Mouse (Mus musculus) forebrain, embryonic 16.5 days (tissue): ENCODE results near the gene Ngfr. TPM values are rescaled to one million over a fixed set of nuclear protein-coding genes. Genes with fewer than 3 reads are reported as not detected.
A peak's percentile ranks its signal among the peaks of the same experiment; 100 is the strongest.

ENCODE experiments used
- ATAC-seq: fragments of 200-750 bp; cut with Nextera tagmentation; 2 replicates; pipeline ENCODE4 v1.8.0; 2017; ENCODE audit warnings: mild to moderate bottlenecking, moderate library complexity
- H3K27ac ChIP-seq: fragments of 300-500 bp; sonication (generic); 2 replicates; pipeline ENCODE4 v1.5.1; 2014; ENCODE audit warnings: low read length, control low read depth
- H3K27me3 ChIP-seq: fragments of 300-500 bp; sonication (generic); replicated peaks from 2 replicates; pipeline ENCODE4 v1.6.1; 2014; ENCODE audit warnings: low read length; ENCODE audit not compliant: control insufficient read depth, insufficient read depth
- H3K36me3 ChIP-seq: fragments of 300-500 bp; sonication (generic); 2 replicates; pipeline ENCODE4 v1.6.1; 2014; ENCODE audit not compliant: control insufficient read depth, insufficient read depth
- H3K4me1 ChIP-seq: fragments of 300-500 bp; sonication (generic); replicated peaks from 2 replicates; pipeline ENCODE4 v1.6.1; 2014; ENCODE audit warnings: low read length; ENCODE audit not compliant: control insufficient read depth, insufficient read depth
- H3K4me2 ChIP-seq: fragments of 300-500 bp; sonication (generic); 2 replicates; pipeline ENCODE4 v1.6.1; 2014; ENCODE audit warnings: mild to moderate bottlenecking, low read length, control low read depth
- H3K4me3 ChIP-seq: fragments of 300-500 bp; sonication (generic); replicated peaks from 2 replicates; pipeline ENCODE4 v1.5.1; 2014; ENCODE audit warnings: mild to moderate bottlenecking, low read length, control low read depth
- H3K9ac ChIP-seq: fragments of 300-500 bp; sonication (generic); replicated peaks from 2 replicates; pipeline ENCODE4 v1.6.1; 2014; ENCODE audit warnings: low read depth, low read length, control low read depth
- H3K9me3 ChIP-seq: fragments of 300-500 bp; sonication (generic); 2 replicates; pipeline ENCODE4 v1.6.1; 2016; ENCODE audit warnings: low read length; ENCODE audit not compliant: control insufficient read depth
- WGBS: fragments of 180-500 bp; shearing (Covaris S2); extraction: QIAGEN DNeasy Blood & Tissue Kit; methylation state at CpG from one replicate; pipeline ENCODE4 v1.1.7; 2014; 5-methylcytosine and 5-hydroxymethylcytosine counted together
- polyA plus RNA-seq: library from polyadenylated mRNA; unstranded; fragments of >200 nt; fragmentation: Nextera tagmentation; extraction: Ambion mirVana; gene quantifications from 2 replicates; pipeline ENCODE4 v1.2.1, GENCODE M21; 2015

The Ngfr gene
- polyA plus RNA-seq, 1 experiment from 2014 or later: 8.2 TPM

DNA sequence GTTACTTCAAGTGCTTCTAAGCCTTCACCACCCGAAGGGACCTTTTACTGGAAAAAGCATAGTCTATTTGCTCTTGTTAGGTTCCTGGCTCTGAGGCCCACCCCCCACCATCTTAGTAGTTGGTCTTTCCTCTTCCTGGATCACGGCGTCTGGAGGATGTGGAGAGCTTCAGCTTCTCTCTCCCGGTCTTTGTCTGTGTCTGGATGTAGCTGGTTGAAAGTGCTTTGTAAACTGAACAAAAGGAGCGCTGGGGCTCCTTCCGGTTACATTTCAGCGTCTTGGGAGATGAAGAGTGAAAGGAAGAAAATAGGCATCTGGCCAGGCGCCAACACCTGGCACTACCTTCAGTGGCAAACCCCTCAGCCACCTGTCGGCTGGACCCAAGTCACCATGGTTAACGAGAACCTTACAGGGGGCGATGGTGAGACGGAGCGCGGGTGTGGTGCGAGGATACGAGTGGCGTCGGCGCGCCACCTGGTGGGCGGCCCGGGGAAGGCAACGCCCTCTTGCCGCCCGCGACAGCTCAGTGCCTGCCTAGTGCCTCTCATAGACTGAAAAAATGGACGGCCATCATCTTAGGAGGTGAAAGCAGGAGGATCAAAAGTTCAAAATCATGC, 67.0 kb downstream of the Ngfr start:
- peak; percentile 67 for ATAC-seq
- H3K4me3 ChIP-seq: peak overlapping the region; percentile 25
- no peaks in the 10 kb centered on the region for H3K27me3 ChIP-seq
- no peaks in the 10 kb centered on the region for H3K9me3 ChIP-seq
- H3K4me2 ChIP-seq: peak overlapping the region; percentile 47
- H3K9ac ChIP-seq: peak overlapping the region; percentile 24
- H3K4me1 ChIP-seq: peaks cover 30% of the 10 kb centered on the region
- H3K27ac ChIP-seq: peak overlapping the region; percentile 45; the same call in 1 of the 2 replicates
- WGBS: 3% methylated on average over 27 of the region's 27 CpGs
- no peaks in the 10 kb centered on the region for H3K36me3 ChIP-seq

DNA sequence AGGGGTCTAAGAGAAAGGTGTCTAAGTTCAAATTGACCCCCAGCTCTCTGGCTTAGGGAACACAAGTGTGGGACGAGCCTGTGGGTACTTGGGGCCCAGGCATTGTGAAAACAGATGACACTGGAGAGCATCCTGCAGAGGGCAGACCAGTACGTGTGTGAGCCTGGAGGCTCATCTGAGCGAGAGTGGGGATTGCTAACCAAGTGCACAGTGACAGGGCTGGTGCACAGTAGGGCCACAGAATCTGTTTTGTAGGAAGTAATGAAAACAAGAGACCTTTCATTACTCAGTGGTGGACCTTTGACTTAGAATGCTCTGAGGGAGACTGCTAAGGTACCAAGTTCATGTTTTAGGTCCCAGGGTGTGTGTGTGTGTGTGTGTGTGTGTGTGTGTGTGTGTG, 67.5 kb downstream of the Ngfr start:
- no peak for ATAC-seq
- Histone ChIP-seq H3K36me3 (no peaks in the 10 kb centered on the region), H3K9me3 (no peaks in the 10 kb centered on the region), H3K27ac (no peak overlapping the region), H3K4me1 (peaks cover 36% of the 10 kb centered on the region), H3K27me3 (peaks cover 3% of the 10 kb centered on the region; the same call in 1 of the 2 replicates), H3K9ac (no peak overlapping the region), H3K4me2 (no peak overlapping the region), H3K4me3 (no peak overlapping the region)
- WGBS: 52% methylated on average over 3 of the region's 3 CpGs

DNA sequence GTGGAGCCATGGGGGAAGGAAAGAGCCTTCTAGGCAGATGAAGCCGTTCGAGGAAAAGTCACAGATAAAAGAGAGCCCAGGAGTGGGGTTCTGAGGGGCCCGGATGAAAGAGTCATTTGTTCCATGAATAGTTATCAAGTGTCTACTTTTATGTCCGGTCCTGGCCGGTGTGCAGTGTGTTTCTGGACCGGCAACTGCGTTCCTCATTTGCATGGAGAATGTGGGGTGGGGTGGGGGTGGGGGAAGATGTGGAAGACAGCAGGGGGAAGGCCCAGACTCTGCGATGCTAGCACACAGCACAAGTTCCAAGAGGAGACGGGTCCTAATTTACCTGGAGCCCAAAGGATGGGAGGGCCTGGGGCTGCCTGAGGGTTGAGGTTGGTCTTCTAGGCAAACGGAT, 68.2 kb downstream of the Ngfr start:
- 56% methylated on average over 10 of the region's 10 CpGs for WGBS
- no peak overlapping the region for H3K9ac ChIP-seq
- peaks cover 4% of the 10 kb centered on the region; the same call in 1 of the 2 replicates for H3K27me3 ChIP-seq
- H3K9me3 ChIP-seq: no peaks in the 10 kb centered on the region
- H3K4me2 ChIP-seq: no peak overlapping the region
- no peak for ATAC-seq
- H3K4me1 ChIP-seq: peaks cover 42% of the 10 kb centered on the region
- no peak overlapping the region for H3K4me3 ChIP-seq
- H3K36me3 ChIP-seq: no peaks in the 10 kb centered on the region
- H3K27ac ChIP-seq: no peak overlapping the region

Other genes starting within 250 kb of the Ngfr start
- gene Slc35b1, start 203.0 kb downstream of the Ngfr start, polyA plus RNA-seq: 152 and 154 TPM in 2 replicates
- gene Spop, start 173.7 kb downstream of the Ngfr start, polyA plus RNA-seq: 252 and 265 TPM in 2 replicates
- gene Nxph3, start 73.2 kb downstream of the Ngfr start, polyA plus RNA-seq: 7.5 and 7.6 TPM in 2 replicates
- gene Phb, start 79.2 kb upstream of the Ngfr start, polyA plus RNA-seq: 182 and 185 TPM in 2 replicates
- gene Zfp652, start 124.9 kb upstream of the Ngfr start, polyA plus RNA-seq: 36.8 and 38.5 TPM in 2 replicates
- gene B130006D01Rik, start 135.9 kb upstream of the Ngfr start, polyA plus RNA-seq: 1.3 and 2.4 TPM in 2 replicates
- not detected in 2 replicates for gene Phospho1, start 236.8 kb upstream of the Ngfr start, polyA plus RNA-seq
- gene Gngt2, start 249.5 kb upstream of the Ngfr start, polyA plus RNA-seq: 2.7 and 2.9 TPM in 2 replicates